Mouse (Mus musculus): ENCODE results near the gene Taf8.

DNA sequence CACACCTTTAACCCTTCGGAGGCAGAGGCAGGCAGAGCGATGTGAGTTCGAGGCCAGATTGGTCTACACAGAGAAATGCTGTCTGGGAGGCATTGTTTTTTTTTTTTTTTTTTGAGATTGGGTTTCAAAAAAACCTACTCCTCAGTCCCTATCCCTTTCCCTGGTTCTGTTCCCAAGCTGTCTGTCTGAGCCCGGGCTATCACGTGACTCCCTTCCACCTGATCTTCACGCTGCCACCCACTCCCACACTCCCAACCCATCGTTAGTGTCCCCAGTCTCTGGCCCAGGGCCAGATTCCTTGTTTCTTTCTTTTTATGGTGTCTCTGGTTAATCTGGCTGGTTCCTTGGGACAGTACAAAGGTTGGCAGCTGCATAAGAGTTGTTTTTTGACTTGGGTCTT lies 49.0 kb upstream of the Taf8 start:
- no peak for TF ChIP-seq ELF1 (IDR thresholded peaks at IDR 0.05; ENCODE audit: low read depth, low read length)
- TF ChIP-seq CTCF (IDR thresholded peaks at IDR 0.05 in 2 of 3, conservative IDR thresholded peaks at IDR 0.05 in 1 of 3; ENCODE audit: control insufficient read depth in 1 of 3, insufficient read depth in 1 of 3, low read depth in 2 of 3, low read length in 3 of 3, poor library complexity in 1 of 3, severe bottlenecking in 1 of 3): no peak
- no peak for TF ChIP-seq ZC3H11A (IDR thresholded peaks at IDR 0.05; ENCODE audit: low read depth, low read length)
- TF ChIP-seq SIN3A (IDR thresholded peaks at IDR 0.05; ENCODE audit: low read length): no peak
- TF ChIP-seq RCOR1 (IDR thresholded peaks at IDR 0.05; ENCODE audit: low read depth, low read length): no peak
- no peak for TF ChIP-seq MYB (IDR thresholded peaks at IDR 0.05; ENCODE audit: low read depth, low read length)
- TF ChIP-seq NRF1 (IDR thresholded peaks at IDR 0.05; ENCODE audit: insufficient read depth, low read depth, low read length, poor library complexity, severe bottlenecking): no peak
- TF ChIP-seq GATA1 (IDR thresholded peaks at IDR 0.05; ENCODE audit: low read depth, low read length): no peak
- no peak for TF ChIP-seq EP300 (IDR thresholded peaks at IDR 0.05; ENCODE audit: low read depth in 1 of 2, low read length in 2 of 2)
- no peak for TF ChIP-seq MAZ (IDR thresholded peaks at IDR 0.05; ENCODE audit: low read depth, low read length)
- no peak for TF ChIP-seq TAL1 (IDR thresholded peaks at IDR 0.05; ENCODE audit: low read length)
- TF ChIP-seq USF1 (IDR thresholded peaks at IDR 0.05; ENCODE audit: low read depth, low read length): no peak
- no peak for TF ChIP-seq POLR2A (IDR thresholded peaks at IDR 0.05; ENCODE audit: control insufficient read depth in 1 of 2, insufficient read depth in 1 of 2, low read depth in 1 of 2, low read length in 2 of 2, poor library complexity in 1 of 2)
